Mouse (Mus musculus) left cerebral cortex, postnatal 14 days (tissue): Measurements from ENCODE around the gene Ccdc159. TPM values are rescaled to one million over a fixed set of nuclear protein-coding genes. Genes with fewer than 3 reads are reported as not detected.

ENCODE experiments used
- DNase-seq, 2 experiments: peaks; one replicate each; pipeline ENCODE4 v3.0.0; 2021 to 2022; ENCODE audit warnings: low spot score in 2 of 2, mixed read lengths in 1 of 2
- intact Hi-C: fragments of 180-260 bp; cut with DNase I; formaldehyde crosslinking; loops from one replicate; pipeline ENCODE4 v1.15.1; 2025
- long read RNA-seq, 2 experiments: library from polyadenylated mRNA; stranded (forward); transcript quantifications; one replicate each; pipeline ENCODE4 v2.0.0; 2021
- total RNA-seq, 2 experiments: library from RNA; stranded (reverse); gene quantifications; 2 replicates each; pipeline ENCODE4 v1.2.3; 2021

Ccdc159 gene
- 10 to 100 TPM; 12.5 to 14.7 TPM for total RNA-seq
- long read RNA-seq, experiment 1, partial matches to known transcripts: 67 of 72 reads
- long read RNA-seq, experiment 1, other reads (novel, unspliced or antisense): 4 of 72 reads
- long read RNA-seq, experiment 2, partial matches to known transcripts: 157 of 176 reads
- long read RNA-seq, experiment 2, other reads (novel, unspliced or antisense): 16 of 176 reads

DNA sequence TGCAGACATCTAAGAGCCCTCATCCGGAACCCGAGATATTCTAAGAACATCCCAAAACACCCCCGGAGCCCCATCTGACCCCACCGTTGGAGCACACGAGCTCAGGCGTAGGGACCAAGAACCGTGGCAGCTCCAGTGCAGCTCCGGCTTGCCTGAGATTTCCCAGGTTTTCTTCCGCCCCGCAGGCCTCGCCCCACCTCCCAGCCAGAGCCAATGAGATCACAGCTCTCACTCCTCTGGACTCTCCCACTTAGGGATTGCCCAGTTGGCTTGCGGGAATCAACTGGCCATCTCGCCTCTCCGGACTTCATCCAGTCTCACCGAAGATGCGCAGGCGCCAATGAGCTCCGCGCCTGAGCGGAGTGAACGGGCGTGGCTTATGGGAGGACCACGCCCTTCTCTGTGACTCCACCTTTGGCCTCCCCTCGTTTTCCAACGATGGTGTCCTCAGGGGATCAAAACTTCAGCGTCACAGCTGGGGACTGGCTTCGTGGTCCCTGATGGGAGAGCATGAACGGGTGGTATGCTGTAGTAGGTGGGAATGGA, at the start of gene Ccdc159, which contains the start of gene Tmem205:
Ccdc159 (plus strand) TSS at position 264 of the 546 bp plus-strand sequence.
Tmem205 (minus strand) TSS at position 349 of the 546 bp plus-strand sequence.
- peak; percentile 90 to 96 for DNase-seq
- intact Hi-C loops: no loop called here

DNA sequence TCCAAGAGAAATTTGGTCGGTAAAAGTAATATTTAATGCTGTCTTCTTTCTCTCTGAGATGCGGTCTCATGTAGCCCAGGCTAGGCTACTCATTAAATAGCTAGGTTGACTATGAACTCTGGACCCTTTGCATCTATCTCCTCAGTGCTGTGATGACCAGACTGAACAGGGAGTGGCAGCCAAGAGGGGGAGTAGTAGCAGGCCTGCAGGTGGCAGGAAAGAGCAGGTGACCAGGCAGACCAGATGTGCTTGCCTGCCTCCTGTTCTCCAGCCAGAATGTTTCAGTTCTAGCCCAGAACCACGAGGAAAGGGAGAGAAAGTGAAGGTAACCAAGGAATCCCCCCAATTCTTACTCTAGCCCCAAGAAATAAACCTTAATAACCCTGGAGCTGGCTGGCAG, 38.0 kb upstream of the Ccdc159 start:
- no peak for DNase-seq
- intact Hi-C loops: no loop called here

DNA sequence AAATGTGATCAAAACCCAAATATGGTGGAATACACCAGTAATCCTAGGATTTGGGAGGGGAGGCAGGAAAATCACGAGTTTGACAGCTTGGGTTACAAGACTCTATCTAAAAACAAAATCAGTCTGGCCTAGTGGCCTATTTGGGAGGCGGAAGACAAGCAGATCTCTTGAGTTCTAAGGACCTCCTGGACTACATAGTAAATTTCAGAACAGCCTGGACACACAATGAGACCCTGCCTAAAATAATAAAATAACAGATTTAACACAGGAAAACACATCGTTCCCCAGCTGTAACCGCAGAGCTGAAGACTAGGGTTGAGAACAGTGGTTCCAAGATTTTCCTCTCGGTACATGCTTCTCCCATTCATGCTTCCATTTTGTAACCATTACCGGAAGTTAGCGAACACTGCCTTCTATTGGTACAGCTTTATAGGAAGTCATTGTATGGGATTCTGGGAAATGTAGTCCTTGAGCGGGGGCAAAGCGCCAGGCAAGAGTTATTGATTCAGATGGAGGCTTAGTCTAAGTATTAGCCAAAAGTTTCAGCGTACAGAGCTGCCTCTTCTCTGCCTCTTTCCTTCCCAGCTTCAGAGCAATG, 25.9 kb upstream of the Ccdc159 start:
- peak; percentile 77 to 84 for DNase-seq
- intact Hi-C loops: no loop called here

DNA sequence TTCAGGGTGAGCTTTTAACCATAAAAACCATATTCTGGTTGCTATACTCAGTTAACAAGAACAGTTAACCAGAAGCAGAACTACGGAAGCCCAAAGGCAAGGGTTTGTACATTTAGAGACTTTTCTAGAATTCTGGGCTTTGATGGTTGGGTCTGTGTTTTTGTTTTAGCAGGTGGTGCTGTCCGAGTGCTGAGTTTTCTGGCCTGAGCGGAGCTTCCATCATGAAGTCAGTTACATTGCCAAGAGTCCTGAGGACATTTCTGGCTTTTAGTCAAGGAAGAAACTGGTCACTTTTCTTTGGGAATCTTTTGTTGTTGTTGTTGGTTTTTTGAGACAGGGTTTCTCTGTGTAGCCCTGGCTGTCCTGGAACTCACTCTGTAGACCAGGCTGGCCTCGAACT, 23.2 kb upstream of the Ccdc159 start:
- no peak for DNase-seq
- intact Hi-C loops: no loop called here

DNA sequence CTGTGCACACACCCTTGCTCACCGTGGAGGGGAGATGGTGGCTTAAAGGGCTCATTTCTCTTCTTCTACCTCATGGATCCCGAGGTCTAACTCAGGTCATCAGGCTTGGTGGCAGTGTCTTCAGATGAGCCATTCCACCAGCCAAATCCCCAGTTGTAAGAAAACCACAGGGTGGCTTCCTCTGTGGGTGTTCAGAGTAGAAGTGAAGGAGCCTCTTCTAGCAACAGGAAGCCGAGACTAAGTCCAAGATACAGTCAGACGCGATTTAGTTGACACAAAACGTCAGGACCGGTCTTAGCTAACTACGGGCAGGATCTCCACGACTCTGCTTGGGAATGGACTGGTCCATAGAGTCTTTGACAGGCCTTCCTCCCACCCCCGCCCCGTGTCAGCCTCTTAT, 19.1 kb upstream of the Ccdc159 start:
- DNase-seq: no peak

DNA sequence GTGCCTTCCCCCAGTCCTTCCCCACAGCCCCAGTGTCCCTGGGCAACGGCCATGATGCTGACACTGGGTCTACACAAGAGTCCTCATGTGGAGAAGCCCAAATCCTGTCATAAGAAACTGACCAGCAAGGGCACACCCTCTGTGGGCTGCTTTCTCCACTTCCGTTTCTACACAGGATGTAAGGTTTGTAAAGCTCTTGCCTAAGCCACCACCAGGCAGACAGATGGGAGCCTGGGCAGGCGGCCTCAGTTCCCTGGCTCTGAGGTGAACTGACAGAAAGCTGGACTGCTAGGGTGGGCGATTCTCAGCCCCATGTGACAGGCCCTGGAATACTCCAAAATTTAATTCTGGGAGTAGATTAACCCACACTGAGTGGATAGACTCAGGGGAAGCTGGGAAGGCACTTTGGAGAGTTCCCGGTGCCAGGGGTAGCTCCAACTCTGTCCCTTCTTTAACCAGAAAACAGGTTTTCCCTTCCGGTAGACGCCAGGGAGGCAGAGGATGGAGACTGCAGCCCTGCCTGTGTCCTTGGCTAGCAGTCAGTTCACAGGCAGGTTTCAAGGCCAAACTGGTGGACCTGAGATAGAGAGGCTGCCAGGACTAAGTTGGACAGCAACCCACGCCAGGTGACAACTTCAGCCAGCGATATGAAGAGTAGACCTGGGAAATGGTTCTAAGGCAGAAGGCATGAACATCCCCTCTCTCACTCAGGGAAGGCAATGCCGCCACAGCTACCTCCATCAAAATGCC, 17.6 kb upstream of the Ccdc159 start:
- no peak for DNase-seq
- intact Hi-C loops: no loop called here

More for the DNA sequence above, 19.1 kb upstream of the Ccdc159 start:
- intact Hi-C loops: no loop called here

DNA sequence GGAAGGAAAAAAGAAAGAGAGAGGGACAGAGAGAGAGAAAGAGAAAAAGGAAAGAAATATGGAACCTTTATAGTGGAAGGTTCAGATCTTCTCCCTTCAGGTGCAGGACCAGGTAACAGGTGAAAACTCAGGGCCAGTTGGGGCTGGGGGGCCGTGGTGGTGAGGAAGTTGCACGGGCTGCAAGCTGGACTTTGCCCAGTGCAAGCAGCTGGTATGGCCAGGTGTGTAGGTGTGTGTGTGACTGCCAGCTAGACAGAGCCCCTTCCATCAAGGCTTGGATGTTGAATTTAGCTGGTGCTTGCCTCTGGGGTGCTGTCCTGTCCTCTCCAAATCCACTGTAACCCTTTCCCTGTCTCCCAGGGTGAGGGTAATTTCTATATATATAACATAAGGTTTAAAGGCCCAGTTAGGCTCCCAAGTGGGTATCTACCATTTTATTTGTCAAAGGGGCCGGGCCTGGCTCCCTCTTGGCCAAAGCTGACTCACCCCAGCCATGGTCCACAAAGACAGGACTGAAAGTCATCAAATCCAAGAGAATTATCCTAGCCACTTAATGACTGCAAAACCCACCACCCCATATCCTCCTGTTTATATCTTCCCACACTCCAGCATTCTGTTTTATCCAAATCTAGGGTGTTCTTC, 10.3 kb upstream of the Ccdc159 start:
- intact Hi-C loops: no loop called here

DNA sequence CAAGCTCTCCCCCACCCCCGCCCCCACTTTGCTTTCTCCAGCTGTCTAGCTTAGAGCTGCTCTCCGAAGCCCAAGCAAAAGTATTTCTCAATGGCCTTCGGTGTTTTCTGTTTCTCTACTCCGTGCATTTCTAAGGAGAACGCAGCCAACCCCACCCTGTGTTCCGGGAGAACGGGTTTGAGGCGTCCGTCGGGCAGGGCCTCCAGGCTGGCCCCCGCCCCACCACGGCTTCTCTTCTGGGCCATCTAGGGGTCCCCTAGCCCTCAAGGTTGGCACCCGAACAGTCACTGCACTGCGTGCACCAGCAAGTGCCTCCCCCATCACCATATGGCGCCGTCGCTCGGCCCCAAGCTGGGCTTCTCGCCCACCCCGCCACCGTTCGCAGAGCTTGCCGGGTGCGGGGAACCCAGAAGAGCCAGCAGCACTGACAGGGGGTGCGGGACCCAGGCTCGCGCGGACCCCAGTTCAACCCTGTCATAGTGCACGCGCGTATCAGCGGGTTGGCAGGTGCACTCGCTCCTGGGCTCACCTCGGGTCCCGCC, 9.7 kb upstream of the Ccdc159 start:
- intact Hi-C loops: no loop called here
- DNase-seq: peak; percentile 73 to 78

More for the DNA sequence above, 10.3 kb upstream of the Ccdc159 start:
- DNase-seq: no peak

DNA sequence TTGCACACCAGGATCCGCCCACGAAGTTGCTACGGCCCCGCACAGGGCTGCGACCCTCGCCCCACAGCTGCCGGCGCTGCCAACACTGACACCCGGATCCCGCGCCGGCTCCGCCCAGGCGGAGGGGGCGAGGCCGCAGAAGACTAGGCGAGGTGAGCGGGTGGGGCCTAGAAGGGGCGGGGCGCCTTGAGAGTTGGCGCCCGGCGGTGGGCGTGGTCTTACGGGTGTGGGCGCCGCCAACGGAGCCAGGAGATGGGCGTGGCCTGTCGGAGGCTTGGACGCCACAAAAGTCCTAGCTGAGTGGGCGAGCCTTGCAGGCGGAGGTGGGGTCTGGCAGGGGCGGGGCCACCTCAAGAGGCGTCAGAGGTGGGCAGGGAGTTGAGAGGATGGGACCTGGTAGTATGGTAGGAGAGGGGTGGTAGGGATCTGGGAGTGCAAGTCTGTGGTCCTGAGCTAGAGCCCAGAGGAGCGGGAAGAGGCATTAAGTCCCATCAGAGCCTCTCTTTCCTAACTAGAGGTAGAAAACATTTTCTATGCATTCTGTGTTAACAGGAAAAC, 9.2 kb upstream of the Ccdc159 start, which contains the start of gene Rab3d:
Rab3d (minus strand) TSS at position 158 of the 558 bp plus-strand sequence.
- intact Hi-C loops: no loop called here
- peak; percentile 91 for DNase-seq

DNA sequence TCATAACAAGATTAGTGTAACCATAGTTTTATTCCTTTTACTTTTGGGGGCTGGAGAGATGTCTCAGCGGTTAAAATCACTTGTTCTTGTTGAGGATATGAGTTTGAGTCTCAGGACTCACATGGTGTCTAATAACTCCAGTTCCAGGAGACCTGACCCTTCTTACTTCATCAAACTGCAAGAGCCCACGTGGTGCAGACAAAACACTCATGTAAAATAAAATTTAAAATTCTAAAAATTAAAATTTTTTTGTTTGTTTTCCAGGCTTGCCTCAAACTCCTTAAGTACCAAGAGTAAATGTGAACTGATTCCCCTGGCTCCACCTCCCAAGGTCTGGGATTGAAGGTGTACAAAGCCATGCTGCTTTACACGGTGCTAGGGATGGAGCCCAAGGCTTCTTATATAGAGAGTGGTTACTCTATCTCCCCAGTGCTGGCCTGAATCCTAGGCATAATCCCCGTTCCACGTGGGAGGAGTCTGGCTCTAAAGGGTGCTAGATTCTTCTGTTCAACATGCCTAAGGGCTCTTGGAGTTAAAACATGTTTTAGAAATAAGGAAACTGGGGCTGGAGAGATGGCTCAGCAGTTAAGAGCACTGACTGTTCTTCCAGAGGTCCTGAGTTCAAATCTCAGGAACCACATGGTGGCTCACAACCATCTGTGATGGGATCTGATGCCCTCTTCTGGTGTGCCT, 8.4 kb upstream of the Ccdc159 start:
- intact Hi-C loops: no loop called here
- DNase-seq: peak in 1 of 2 experiments; percentile 55

DNA sequence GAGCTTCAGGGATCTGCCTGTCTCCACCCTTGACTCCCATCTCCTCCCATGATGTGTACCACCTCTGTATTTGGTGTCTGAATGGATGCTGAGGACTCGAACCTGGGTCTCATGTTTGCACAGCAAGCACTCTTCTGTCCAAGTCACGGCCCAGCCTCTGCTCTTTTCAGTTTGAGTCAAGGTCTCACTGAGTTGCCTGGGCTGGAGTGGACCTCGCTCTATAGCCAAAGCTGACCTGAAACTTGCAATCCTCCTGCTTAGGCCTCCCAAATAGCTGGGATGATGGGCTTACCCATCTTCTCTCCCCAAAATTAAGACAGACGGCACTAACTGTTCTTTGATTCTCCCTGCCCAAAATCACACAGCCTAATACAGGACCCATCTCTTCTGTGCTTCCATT, 4.2 kb upstream of the Ccdc159 start:
- intact Hi-C loops: no loop called here
- no peak for DNase-seq

DNA sequence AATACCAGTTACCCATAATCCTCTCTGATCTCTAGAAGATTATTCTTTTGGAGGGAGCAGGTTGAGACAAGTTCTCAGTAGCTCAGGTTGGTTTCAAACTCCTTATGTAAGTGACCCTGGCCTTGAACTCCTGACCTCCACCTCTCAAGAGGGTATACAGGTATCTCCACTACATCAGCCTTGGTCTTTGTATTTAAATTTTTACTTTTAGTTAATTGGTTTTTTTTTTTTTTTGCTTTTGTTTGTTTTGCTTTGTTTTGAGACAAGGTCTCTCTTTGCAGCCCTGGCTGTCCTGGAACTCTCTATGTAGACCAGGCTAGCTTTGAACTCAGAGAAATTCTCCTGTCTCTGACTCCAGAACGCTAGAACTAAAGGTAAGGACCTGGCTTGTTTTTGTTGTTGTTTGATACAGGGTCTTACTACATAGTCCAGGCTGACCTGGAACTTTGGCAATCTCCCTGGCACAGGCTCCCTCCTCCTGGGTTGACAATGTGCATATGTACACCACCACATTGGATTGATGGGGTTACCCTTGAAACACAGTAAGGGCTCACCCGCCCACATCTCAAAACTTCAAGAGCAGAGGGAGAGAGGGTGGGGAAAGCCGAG, 3.7 kb upstream of the Ccdc159 start:
- intact Hi-C loops: no loop called here
- DNase-seq: no peak

DNA sequence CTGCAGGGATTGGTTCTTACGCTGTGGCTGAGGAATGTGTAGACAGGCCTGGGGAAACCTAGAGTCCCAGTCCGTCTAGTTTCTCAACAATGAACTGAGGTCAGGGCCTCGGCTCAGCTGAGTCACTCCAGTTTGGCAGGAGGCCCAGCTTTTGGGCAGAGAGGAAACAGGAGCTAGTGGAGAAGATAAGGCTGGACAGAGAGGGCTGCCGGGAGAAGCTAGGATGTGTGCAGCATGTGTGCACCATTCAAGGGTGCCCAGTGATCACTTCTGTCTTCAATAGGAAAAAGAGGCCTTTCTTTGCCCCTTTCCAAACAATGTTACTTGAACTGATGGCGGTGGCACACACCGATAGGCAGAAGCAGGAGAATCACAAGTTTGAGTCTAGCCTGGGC, 3.2 kb upstream of the Ccdc159 start:
- intact Hi-C loops: no loop called here
- no peak for DNase-seq

DNA sequence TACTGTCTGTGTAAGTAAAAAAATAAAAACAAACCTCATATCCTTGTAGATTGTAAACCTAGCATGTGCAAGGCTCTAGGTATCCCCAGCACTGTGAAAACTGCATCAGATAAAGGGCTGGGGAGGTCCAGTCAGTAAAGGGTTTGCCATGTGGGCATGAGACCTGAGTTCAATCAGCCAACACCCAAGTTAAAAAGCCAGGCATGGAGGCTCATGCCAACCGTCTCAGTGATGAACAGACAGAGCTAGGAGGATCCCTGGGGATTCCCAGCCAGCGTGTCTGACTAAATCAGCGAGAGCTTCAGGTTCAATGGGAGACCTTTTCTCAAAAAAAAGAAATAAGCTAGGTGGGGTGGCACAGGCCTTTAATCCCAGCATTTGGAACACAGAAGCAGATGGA, 2.2 kb upstream of the Ccdc159 start:
- intact Hi-C loops: no loop called here

DNA sequence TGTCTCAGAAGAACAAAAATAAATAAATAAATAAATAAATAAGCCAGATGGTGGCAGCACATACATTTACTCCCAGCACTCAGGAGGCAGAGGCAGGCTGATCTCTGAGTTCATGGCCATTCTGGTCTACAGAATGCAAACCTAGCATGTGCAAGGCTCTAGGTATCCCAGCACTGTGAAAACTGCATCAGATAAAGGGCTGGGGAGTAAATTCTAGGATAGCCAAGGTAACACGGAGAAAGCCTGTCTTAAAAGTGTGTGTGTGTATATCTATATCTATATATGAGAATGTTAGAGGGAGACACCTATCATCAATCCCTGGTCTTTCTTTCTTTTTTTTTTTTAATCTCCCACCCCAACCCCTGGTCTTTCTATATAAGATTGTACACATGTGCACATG, 1.8 kb upstream of the Ccdc159 start:
- no peak for DNase-seq
- intact Hi-C loops: no loop called here

More for the DNA sequence above, 2.2 kb upstream of the Ccdc159 start:
- no peak for DNase-seq

DNA sequence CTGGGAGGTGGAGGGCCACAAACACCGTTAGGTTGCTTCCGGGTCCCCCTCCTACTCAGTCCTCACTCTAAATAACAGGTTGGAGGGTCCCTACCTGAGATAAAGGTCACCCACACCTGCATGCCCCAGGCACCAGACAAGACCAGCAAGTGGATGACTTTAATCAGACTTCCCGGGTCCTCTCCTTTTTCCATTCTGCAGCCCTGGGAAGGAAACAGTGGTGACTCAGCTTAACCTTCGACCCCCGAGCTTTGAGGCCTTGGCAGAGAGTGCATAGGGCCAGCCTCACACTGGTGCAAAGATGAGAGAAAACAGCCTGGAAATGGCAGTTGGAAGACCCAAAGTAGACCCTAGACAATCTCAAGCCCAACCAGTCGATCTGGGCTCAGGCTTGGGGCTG, 1.1 kb upstream of the Ccdc159 start:
- no peak for DNase-seq
- intact Hi-C loops: no loop called here

DNA sequence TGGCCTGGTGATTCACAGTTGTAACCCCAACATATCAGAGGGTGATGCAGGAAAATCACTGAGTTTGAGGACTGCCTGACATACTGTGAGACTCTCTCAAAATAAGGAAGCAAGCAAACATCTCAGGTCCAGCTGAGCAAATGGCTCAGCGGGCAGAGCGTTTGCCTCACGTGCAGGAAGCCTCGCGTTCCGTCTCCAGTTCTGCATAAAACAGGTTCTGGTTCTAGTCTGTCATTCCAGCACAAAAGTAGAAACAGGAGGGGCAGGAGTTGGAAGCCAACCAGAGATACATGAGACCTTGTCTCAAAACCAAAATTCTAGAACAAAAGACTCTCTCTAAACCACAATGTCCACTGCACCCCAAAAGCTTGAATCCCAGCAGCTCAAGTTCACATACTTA, 487 bp upstream of the Ccdc159 start:
- peak in 1 of 2 experiments; percentile 50 for DNase-seq
- intact Hi-C loops: no loop called here

DNA sequence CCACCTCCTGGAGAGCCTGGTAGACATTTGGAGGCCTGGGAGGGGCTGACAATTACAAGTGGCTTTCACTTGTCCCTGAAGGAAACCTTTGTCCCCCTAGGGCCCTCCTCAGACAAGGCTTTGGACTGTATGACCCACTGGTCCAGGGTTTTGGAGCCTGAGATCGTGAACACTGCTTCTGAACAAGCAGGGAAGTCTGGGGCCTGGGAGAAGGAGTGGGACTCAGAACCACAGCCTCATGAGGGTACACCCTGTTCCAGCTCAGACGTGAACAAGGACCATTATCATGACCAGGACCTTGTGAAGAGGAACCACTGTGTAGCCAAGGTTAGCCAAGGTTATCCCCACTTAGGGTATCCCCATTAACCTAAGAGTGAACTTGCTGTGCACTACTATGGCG, 1.9 kb downstream of the Ccdc159 start:
- no peak for DNase-seq
- intact Hi-C loops: no loop called here
